Mouse (Mus musculus): ENCODE results near the gene Sos1.

Sos1 gene

DNA sequence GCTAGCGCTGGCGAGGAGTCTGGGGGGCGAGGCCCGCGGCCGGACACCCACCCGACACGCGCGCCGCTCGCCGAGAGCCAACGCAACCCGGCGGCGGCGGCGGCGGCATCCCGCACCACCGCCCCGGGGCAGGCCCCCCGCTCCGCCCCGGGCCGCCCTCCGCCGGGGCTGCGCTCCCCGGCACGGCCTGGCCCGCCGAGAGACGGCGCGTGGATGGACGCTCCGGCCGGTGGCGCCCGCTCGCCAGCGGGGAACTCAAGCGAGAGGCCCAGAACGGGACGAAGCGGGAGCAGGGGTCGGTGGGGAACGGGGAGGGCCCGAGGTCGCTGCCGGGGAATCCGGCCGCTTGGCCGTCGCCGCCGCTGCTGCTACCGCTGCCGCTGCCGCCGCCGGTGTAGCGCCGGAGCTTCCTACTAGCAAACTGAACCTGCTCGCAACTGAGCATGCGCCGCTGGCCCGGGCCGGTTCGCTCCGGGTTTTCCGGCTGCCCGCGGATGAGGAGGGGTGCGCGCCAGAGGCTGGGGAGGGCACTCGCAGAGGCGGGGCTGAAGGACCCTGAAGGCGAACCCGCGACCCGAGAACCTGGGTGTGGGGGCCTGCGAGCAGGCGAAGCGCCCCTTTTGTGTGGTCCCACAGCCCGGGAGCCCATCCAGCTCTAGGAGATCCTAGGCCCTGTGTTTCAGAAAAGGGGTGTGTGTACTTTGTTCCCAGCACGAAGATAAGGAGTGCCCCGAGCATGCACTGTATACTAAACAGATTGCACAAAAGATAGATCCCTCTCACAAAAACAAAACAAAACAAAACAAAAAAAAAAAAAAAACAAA, at the start of gene Sos1:
Gene Sos1 (minus strand): TSS at position 423 of the 824 bp plus-strand sequence.
- peak; percentile 95 for DNase-seq

DNA sequence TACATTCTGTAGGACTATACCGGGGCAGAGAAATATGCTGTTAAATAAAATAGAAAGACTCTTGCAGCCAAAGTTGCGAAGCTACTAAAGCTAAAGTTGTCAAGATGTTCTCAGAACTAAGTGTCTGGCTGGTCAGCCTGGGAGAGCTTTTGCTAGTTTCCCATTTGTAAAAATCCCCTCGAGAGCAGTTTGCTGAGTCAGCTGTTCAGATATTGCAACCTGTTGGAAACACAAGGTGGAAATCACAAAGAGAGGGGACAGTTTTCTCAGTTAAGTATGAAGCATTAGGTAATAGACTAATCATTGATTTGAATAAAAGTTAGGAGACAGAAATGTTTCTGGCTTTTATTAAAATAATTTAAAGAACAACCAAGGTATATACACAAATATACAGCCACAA, 43.0 kb upstream of the Sos1 start:
- DNase-seq, result no peak

DNA sequence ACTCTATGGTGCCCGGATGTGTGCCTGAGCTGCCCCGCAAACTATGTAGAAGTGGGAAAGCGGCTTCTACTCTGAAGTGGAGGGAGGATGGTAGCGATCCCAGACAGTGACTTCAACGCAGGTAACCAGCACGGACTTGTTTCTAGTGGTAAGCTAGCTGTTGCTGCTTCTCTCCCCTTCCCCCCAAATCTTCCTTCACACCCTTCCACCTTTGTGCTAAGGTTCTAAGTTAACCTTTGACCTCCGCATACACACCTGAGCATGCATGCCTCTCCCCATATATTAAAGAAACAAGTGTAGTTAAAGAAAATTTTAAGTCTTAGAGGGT, 41.9 kb upstream of the Sos1 start:
- no peak for DNase-seq

DNA sequence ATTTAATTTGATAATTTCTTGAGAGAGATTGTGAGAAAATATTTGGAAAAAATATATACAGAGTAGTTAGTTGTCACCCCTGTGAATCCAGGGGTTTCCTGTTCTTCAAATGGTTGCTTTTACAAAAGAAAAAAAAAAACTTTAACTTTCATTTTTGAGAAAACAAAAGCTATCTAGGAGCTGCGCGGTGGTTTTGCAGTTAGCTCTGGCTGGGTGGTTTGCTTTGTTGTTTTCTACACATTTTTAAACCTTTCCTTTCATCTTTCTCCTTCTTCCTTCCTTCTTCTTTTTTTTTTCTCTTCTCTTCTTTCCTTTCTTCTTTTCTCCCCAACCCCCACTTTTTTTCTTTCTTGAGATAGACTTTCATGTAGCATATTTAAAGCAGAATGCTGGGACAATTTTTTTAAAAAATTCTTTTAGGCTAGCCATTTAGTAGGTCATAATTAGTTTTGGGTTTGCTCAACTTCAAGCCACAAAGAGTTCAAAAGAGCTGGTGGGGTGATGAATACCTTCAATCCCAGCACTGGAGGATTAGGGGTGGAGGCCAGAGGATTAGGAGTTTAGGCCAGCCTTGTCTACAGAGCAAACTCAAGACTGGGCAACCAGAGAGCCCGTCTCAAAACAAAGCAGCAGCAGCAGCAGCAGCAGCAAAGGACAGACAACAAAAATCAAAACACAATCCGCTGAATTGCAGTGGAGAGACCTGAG, 41.4 kb upstream of the Sos1 start:
- no peak for DNase-seq

DNA sequence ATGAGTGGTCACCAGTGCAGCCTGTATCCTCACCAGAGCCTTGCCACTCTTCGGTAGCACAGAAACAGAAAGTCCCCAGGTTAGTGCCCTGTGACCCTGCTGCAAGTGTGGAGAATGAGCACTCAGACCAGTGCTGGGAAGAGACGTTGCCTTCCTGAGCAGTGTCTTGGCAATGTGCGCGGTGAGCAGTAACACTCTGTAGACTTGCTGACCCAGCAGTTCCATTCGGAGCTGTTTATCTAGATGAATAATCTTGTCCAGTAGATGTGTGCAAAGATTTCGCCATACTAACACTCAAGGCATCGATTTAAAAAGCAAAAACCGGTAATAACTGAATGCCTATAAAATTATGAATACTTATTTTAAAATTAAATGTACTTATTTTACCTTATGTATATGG, 40.3 kb upstream of the Sos1 start:
- no peak for DNase-seq

DNA sequence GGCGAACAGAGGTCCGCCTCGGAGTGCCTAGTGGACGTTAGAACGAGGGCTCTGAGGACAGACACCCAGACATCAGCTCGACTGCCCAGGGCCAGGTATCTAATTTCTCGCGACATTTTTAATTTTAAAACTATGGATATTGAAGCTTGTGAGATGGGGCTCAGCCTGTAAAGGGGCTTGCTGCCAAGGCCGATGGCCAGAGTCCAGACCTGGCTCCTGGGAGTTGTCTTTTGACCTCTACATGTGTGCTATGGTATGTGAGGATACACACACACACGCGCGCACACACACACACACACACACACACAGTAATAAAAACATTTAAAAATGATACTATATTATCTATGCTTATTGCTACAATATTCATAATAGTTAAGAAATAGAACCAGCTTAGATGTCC, 38.6 kb upstream of the Sos1 start:
- DNase-seq, result no peak

DNA sequence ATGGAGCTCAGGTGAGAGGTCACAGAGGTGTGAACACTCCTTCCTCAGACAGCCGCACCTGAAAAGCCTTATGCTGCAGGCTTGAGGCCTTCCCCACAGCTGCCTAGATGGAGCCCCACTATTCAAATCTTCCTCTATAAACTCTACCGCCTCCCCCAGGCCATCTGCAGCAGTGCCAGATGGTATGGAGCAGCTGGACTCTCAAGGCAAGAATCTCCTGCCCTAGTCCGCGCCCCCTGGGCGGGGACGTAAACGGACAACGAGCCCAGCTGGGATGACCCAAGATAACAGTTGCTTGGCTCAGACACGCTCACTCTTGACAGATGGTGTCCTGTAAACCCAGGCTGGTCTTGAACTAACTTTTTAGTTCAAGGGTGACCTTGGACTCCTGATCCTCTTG, 37.0 kb upstream of the Sos1 start:
- no peak for DNase-seq

DNA sequence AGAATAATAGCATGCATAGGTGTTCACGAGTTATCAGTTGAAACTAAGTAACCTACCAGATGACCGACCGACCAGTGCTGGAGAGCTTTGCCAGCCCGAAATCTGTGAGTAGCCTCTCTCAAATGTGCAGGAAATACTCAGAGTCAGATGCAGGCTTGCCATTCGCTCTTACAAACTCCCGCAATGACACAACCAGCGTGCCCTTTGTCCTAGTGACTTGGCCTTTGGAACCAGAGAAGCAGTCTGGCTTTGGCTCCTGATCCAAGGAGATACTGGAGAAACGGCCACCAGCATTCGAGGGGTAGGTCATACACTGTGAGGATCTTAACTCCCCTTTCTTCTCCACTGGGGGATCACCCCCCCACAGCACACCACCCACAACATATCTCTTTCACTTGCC, 35.7 kb upstream of the Sos1 start:
- DNase-seq, result no peak

DNA sequence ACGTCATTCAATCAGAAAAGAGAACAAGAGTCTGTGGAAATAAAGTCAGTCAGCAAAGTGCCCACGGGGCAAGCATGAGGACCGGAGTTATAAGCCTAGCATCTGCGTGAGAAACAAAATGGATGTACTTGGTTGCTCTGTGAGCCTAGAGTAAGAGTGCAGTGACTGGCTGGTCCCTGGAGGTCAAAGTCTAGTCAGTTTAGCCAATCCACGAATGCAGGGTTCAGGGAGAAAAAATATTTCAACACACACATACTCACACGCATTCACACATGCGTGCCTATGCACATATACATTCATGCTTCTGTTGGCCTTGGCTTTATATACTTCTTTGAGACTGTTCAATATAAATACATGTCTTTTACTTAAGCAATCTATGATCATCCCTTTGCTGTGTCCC, 35.3 kb upstream of the Sos1 start:
- DNase-seq, result no peak

DNA sequence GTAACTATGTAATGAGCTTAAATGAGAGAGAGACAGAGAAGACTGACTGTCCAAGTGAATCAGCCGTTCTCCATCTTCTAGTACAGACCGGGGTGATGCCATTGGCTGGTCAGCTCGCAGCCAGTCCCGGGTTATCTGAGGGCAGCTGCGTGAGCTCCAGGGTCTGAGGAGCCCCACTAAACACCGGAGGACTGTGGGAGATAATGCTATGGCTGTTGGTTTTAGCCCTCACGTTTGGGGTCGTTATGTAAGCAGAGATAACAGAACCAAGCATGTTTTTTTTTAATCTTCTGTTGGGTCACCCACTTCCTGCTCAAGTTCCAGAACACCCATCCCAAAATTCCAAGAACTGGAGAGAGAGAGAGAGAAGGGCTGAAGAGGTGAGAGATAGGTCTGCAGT, 33.5 kb upstream of the Sos1 start:
- DNase-seq, result no peak

DNA sequence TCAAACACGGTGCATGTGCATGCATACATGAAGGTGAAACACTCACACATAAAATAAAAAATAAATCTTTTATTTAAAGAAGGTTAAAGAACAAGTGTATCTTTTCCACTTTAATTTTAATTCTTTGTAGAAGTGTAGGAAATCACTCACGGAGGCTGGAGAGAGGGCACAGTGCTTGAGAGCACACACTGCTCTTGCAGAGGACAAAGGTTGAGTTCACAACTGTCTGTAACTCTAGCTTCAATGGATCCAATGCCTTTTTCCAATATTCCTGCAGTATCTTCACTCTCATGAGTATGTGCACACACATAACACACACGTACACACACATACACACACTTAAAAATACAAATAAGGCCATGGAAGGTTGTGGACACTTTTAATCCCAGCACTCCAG, 30.2 kb upstream of the Sos1 start:
- no peak for DNase-seq

DNA sequence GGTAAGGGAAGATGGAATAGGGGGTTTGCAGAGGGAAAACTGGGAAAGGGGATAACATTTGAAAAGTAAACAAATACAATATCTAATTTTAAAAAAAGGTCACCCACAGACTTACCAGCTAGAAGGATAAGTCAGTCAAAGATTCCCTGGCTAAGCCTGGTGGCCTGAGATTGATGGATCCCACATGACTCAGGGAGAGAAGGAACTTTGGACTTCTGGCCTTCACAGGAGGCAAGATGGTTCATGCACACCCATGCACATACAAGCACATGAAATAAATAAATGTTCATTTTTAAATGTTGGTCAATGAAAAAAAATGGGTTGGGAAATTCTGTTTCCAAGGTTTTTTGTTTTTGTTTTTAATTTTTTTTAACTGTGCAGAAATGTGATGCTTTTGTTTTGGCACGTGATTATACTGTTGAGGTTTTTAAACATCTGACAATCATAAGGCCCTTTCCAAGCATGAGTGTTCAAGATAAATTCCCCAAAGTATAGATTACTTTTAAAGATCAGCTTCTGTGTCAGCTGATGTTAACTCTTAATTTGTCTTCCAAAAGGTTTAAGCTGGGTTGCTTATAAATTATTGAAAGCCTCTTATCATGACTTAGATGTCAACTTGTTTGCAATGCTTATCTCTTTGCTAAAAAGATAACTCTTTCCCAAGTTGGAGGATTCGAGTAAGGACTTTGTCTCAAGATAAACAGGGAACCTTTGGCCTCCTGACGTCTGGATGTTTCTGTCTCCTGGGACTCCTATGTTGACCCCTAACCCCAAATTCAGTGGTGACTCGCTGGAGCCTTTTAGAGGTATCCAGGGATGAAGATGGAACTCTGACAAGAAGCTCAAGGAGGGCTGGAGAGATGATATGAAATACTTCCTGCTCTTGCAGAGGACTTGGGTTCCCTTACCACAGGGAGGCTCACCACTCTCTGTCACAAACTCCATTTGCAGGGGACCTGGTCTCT, 29.5 kb upstream of the Sos1 start:
- DNase-seq, result no peak

DNA sequence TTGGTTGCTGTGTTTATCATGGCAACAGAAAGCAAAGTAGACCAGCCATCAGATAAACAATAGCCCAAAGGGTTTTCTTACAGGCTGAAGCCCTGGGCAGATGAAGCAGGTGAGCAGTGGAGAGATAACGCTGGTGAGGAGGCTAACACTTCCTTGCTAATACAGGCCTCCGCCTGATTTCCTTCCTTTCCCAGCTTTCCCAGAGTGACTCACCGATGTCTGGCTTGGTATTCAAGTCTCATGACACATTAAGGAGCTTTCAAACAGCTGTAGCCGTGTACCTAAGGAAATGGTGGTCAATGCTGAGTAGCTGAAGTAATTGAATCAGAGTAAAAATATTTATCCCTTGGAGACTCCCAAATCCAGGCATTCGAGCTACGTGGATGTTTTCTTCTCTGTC, 25.5 kb upstream of the Sos1 start:
- no peak for DNase-seq

DNA sequence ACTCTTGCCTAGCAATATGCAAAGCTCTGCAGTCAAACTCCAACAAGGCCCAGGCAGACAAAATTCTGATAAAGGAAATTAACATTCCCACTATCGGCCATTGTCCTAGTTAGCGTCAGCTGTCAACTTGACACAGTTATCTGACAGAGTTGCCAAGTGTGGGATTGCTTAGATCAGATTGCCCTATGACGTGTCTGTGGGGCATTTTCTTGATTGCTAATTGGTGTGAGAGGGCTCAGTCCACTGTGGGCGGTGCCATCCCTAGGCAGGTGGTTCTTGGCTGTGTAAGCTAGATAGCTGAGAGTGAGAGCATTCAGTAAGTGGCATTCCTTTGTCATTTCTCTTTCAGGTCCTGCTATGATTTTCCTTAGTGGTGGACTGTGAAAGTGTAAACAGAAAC, 25.1 kb upstream of the Sos1 start:
- no peak for DNase-seq

DNA sequence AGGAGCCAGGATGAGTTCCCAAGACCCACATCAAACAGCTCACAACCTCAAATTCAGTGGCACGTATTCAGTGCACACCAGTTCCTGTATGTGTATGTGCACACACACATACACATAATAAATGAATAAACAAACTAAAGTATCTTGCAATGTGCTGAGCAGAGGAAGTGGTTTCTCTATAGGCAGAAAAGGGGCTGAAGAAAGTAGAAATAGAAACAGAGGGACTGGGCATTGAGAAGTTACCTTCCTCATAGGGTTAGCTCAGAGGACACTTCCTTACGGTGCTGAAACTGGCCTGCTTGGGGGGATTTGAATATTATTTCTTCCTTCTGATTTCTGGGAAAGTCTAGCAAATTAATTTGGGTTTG, 21.5 kb upstream of the Sos1 start:
- no peak for DNase-seq

DNA sequence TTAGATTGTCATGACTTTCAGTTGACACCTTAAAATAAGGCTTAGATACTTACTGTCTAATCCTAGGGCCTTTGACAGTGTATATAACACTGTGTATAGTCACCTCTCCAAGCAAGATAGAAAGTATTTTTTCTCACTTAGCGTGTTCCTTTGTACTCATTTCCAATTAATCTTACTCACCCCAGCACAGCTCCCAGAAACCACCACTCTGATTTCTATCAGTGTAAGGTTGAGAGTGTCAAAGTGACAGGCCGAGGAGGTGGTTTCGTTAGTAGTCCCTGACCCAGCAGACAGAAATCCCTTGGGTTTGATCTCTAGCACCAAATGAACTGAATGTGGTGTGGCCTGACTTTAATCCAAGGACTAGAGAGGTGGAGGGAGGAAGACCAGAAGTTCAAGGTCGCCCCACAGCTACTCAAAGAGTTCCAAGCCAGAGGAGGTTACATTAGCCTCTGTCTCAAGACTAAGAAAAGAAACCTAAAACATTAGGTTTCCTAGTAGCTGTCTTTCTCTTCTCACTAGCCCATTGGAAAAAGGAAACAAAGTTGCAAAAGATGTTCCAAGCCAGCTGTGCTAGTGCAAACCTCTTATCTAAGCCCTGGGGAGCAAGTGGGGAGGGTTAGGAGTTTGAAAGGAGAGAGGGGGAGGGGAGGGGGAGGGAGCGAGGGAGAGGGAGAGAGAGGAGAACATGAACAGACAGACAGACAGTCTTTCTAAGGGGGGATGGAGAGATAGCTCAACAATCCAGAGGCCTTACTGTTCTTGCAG, 21.0 kb upstream of the Sos1 start:
- DNase-seq, result no peak

DNA sequence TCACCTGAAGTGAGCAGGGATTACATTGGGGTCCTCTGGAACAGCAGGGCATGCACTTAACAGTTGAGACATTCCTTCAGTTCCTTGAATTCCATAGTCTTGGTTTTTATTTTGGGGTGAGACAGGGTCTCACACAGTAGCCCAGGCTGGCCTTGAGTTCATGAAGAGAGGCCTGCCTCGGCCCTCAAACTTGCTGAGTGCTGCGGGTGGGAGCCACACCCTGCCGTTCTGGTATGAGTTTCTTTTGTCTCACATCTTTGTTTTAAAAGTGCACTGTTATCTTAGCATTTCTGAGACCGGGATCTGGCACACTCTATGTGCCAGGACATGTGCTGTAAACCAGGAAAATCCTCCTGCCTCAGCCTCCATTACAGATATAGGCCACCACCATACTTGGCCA, 19.8 kb upstream of the Sos1 start:
- DNase-seq, result no peak

DNA sequence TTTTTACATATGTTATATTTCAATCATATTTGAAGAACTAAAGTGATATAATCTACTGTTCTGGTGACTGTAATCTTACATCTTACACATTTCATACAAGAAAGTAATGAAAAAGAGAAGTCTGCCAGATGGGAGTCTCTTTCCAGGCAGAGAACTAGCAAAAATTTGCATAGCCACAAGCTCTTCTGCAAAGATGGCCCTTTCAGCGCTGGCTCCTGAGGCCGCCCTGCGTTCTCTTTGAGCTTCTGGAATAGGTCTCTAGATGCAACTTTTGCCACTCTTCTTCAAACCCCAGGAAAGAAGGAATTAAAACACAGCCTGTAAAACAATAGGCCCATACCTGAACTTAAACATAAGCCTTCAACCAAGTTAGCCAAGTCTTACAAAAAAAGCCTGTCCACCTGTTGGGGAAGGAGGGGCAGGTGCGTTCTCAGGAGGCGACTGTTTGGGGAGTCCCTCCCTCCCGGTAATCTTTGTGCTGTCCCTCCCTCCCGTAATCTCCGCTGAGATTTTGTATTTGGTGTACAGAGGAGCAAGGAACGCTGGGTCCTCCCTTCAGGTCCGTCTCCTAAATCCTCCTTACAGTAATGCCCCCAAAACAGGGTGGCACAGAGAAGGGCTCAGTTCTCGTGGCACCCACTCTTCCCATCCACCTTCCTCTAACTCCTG, 18.5 kb upstream of the Sos1 start:
- DNase-seq, result no peak

DNA sequence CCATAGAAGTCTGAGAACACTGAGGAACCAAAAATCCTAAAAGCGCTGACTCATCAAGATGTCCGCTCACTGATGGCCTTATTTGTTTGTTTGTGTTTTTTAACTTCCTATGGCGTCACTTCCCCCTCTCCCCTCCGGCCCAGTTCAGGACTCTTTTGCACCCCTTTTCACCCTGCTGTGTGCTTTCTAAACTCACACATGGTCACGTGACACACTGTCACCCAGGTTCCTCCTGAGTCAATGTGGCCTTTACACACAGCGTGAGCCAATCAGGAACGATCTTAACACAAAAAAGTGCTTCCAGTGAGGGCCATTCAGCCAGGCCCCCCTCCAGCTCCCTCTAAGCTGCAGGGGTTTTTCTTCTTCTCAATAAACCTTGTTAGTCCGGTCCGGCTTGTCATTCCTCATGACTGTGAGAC, 16.9 kb upstream of the Sos1 start:
- no peak for DNase-seq

DNA sequence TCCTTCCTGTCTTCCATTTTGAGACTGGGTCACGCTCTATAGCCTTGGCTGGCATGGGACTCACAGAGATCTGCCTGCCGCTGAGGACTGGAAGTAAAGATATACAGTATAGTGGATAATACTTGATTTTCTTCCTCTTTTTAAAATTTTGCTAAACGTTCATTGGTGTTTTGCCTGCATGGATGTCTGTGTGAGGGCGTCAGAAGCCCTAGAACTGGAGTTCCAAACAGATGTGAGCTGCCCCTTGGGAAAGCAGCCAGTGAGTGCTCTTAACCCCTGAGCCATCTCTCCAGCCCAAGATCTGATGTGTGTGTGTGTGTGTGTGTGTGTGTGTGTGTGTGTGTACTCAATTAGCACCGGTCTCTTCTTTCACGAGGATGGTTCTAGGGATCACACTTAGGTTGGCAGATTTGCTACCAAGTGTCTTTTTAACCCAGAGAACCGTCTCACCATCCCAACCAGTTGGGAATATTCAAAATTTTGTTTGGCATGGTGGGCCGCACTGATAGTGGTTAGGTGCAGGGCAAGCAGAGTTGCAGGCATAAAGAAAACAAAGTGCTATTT, 16.4 kb upstream of the Sos1 start:
- no peak for DNase-seq

DNA sequence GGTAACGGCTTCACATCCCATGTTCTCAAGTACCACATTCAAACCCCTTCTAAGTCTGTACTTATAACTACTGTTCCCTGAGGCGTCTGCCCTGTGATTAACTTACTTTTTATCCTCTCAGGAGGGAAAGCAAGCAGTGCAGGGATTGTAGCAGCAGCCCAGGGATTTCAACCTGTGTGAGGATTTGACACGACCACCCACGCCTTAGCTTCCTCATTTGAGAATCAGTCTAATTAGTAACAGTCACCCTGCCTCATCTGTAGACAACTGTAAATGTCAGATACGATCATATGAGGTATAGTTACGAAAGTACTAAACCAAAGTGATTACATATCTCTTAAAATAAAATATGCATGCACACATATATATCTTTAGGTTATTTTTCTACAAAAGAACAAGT, 15.9 kb upstream of the Sos1 start:
- DNase-seq, result no peak

DNA sequence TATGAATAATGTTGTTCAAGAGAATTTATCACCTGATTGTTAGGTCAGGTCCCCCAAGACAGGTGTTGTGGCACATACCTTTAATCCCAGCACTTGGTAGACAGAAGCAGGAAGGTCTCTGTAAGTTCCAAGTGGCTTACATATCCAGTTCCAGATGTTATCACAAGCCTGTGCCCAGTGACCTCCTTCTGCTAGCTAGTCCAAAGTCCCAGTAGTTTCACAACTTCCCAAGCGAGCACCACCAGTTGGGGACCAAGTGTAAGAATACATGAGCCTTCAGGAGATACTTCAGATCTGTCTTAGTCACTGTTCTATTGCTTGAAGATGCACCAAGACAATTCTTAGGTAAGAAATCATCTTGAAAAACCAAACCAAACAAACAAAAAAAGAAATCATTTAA, 13.6 kb upstream of the Sos1 start:
- no peak for DNase-seq

All from cerebellum, adult 9-10 months (tissue).